Mouse (Mus musculus): ENCODE measurements around the gene Gm20388.

Gm20388 gene

DNA sequence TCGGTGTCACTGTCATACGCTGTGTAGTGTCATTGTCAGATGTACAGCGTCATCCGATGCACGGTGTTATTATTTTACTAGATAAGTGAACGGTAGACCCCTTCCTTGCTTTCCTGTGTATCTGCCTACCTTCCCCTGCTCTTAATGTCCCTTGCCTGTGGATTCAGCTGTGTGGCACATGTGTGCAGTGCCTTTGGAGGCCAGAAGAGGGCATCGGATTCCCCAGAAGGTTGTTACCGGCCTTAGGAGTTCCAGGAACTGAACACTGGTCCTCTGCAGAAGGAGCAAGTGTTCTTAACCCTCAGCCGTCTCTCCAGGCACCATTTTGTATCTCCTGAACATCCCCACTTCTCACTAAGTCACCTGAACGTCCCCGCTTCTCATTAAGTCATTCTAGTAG, 3907.1 kb downstream of the Gm20388 start:
- no peak for DNase-seq (ENCODE audit: inconsistent ontology term)

DNA sequence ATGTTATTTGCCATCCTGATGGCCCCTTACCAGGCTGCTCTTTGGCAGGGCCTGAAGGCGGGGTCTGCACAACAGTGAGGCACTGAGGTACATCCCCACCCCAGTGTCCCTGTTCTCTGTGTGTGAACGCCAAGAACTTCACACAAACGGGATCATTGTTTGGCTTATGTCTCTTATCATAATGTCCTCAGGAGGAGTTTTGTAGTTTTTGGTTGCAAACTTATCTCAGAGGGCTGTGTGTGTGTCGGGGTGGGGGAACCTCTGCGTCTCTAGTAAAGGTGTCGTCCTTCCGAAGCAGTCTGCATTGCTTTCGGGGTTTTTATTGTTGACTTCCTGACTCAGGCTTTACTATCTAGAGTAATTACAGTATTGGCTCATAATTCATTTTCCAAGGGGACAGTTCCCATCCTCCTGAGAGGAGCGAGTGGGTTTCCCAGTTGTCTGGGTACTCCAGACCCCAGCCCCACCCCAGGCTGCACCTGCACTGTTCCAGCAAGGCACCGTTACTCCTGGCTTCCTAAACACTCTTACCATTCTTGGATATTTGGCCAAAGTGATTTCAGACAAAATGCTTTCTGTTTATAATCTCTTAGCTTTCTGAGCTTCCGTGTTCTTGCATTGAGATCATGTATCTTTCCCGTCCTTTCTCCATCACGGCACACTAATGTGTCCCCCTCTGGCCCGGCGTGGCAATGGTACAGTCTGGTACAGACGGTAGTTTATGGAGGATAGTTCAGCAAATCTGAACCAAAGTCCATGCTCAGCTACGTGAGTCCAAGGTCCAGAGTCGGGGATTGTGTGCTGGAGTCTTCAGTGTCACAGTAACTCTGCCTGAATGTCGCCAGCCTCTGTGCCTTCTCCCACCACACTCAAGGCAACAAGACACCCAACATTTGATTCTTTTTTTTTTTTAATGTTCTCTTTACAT, 3909.3 kb downstream of the Gm20388 start:
- no peak for DNase-seq (ENCODE audit: inconsistent ontology term)

DNA sequence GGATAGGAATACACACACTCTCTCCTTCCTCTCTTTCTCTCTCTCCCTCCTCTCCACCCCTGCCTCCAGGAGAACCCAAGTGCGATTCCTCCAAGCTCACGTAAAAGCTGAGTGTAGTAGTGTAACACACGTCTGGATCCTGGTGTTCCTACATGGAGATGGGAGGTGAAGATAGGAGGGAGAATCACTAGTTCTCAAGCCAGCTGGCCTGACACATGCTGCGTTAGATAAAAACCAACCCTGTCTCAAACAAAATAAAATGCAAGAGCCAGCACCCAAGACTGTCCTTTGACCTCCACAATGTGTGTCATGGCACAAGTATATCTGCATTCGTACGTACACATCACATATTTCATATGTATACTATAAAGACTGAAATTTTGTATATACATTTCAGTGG, 3910.1 kb downstream of the Gm20388 start:
- DNase-seq (ENCODE audit: inconsistent ontology term), result no peak

DNA sequence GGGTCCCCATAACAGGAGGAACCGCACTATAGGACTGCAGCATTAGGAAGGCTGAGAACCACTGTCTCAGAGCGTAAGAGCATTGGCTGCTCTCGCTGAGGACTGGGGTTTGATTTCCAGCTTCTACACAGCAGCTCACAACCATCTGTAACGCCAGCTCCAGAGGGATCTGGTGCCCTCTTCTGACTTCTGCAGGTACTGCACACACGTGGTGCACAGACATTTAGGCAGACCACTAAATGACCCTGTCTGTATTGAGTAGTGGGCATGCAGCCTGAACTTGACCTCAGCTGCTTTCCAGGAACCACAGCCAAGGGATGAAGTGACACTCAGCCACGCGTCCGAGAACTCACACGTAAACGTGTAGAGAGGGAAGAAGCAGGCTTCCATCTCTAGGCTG, 3912.5 kb downstream of the Gm20388 start:
- DNase-seq (ENCODE audit: inconsistent ontology term), result no peak

- no peak for DNase-seq (ENCODE audit: inconsistent ontology term)
Observed at GRCm38 (mm10) chr8:123823532-123824123, 3913.0 kb downstream of the Gm20388 start.

GRCm38 (mm10) chr8:123826001-123826400, 3915.4 kb downstream of the Gm20388 start:
- DNase-seq (ENCODE audit: inconsistent ontology term), result no peak

DNA sequence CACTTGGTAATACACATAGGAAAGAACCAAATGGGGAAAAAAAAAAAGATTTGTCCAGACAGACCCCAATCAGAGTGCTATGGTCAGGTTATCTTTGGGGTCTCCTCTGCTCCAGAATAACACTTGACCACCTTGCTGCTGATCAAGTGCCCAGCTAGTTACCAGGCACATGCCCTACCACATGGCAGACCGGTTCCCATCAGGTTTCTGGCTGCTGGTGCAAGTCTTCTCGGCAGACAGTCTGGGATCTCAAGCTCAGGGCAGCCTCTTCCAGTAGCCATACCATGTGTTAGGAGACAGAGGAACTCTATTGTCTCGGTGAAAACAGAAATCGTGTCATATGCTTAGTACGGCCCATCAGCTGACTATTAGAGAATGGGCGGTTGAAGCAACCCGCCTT, 3916.1 kb downstream of the Gm20388 start:
- no peak for DNase-seq (ENCODE audit: inconsistent ontology term)

- DNase-seq (ENCODE audit: inconsistent ontology term), result no peak
Observed at GRCm38 (mm10) chr8:123827523-123827922, 3916.9 kb downstream of the Gm20388 start.

DNA sequence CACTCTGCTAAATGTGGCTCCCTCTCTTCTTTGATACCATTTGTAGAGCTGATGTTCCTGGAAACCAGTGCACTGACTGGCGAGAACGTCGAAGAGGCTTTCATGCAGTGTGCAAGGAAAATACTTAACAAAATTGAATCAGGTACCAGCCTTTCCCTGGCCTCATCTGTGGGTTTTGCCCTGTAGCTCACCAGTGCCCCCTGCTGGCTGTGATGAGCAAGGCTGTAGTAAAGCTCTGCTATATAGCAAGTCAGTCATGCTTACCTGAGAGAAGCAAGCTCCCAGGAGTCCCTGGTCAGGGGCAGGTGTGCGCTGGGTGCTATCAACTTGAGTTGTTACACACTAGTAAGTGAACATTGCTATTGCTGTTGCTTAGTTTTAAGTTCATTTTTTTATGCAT, 3922.1 kb downstream of the Gm20388 start:
- peak; percentile 14 for DNase-seq (ENCODE audit: inconsistent ontology term)

DNA sequence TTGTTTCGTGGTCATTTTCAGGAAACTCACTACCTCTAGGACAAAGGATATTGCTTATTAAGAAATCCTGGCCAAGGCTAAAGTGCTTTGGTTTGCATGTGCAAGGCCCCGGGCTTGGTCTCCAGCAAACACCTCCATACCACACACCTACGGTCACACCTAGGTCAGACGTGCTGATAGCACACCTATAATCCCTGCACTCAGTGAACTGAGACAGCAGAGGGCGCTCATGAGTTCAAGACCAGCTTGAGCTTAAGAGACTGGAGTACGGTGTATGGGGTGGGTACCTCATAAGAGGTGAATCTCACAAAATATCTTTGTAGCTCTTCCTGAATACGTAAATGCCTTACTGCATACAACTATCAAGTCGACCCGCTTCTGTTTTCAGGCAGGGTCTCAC, 3924.8 kb downstream of the Gm20388 start:
- DNase-seq (ENCODE audit: inconsistent ontology term), result no peak

DNA sequence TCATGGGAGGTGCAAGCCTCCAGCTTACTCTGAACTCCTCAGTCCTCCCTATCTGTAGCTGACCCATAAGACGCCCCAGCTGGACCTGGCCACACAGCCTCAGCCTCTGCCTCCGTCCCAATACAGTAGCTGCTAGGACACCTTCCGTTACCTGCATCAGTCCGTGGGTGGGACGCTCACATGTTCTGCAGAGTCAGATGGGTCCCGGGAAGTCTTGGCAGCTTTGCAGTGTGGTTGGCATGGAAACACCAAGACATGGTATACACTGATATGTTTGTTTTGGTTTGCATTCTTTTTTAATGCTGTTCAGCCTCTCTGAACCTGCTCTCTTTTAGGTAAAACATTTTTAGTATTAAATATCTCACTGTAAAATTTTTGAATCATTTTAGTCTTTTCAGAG, 3925.7 kb downstream of the Gm20388 start:
- no peak for DNase-seq (ENCODE audit: inconsistent ontology term)

- DNase-seq (ENCODE audit: inconsistent ontology term), result peak; percentile 20
Observed at GRCm38 (mm10) chr8:123838496-123838895, 3927.9 kb downstream of the Gm20388 start.

GRCm38 (mm10) chr8:123840578-123841345, 3930.1 kb downstream of the Gm20388 start:
- no peak for DNase-seq (ENCODE audit: inconsistent ontology term)

DNA sequence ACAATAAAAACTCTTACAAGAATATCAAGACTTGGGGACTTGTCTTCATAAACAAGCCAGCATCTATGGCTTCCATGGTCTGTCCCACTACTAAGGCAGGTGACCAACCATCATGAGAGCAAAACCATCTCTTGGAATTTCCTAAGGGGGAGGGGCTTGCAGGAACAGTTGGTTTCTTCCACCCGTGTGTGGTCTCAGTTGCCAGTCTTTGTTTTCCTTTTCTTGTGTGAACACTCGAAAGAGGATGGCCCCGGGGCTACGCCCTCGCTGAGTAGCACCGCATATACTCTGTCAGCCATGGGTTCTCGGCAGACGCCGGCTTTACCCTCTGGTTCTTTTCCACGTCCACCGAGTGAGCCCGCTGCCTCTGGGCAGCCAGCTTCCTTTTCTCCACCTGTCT, 3931.4 kb downstream of the Gm20388 start:
- no peak for DNase-seq (ENCODE audit: inconsistent ontology term)

- DNase-seq (ENCODE audit: inconsistent ontology term), result no peak
Observed at GRCm38 (mm10) chr8:123844341-123844740, 3933.7 kb downstream of the Gm20388 start.

- DNase-seq (ENCODE audit: inconsistent ontology term), result no peak
Observed at GRCm38 (mm10) chr8:123845114-123845513, 3934.5 kb downstream of the Gm20388 start.

- no peak for DNase-seq (ENCODE audit: inconsistent ontology term)
Observed at GRCm38 (mm10) chr8:123845991-123846390, 3935.3 kb downstream of the Gm20388 start.

DNA sequence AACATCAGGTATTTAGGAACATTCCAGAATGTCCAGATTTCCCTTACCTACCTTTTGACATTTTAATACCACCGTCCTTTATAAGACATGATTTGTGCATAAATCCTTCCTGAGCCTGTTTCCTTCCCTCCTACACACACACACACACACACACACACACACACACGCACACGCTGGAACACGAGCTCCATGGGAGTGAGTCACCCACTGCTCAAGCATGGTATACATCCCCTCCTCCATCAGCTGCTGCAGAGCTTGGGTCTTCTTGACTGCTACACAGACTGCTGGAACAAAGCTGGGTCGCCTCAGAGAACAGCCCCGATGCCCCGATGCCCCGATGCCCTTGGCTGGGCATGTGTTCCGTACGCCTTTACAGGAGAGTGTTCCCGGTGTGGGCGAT, 3935.9 kb downstream of the Gm20388 start:
- DNase-seq (ENCODE audit: inconsistent ontology term), result no peak

DNA sequence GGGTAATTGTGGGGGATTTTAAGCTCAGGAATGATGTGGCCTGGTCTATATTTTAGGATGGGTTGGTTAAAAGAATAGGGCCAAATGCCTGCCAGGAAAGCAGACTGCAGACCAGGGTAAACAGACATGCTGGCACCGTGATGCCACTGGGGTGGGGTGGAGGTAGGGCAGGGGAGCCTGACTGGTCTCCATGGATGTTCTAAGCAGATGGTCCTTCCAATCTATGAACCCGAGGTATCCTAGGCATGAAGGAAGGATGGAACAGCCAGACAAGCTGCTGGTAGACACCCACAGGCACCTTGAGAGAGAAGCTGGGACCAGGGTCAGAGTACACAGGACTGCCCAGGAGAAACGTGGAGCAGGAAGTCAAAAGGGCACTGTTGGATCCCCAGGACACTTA, 3936.9 kb downstream of the Gm20388 start:
- DNase-seq (ENCODE audit: inconsistent ontology term), result no peak

DNA sequence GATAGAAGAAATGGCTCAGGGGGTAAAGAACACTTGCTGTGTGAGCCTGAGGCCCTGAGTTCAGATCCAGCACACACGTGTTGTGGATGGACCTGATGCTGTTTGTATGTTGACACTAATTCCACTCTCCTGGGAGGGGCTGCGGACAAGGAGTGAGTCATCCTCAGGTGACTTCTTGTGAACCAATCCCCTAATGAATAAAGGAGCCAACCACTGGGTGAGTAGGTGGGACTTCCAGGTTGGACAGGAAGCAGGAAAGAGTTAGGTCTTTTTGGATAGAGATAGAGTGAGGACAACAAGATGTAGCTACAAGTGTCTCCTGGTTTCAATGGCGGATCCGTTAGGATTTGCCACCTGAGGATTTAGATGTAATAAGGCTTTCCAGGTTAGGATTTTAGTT, 3938.7 kb downstream of the Gm20388 start:
- DNase-seq (ENCODE audit: inconsistent ontology term), result no peak

DNA sequence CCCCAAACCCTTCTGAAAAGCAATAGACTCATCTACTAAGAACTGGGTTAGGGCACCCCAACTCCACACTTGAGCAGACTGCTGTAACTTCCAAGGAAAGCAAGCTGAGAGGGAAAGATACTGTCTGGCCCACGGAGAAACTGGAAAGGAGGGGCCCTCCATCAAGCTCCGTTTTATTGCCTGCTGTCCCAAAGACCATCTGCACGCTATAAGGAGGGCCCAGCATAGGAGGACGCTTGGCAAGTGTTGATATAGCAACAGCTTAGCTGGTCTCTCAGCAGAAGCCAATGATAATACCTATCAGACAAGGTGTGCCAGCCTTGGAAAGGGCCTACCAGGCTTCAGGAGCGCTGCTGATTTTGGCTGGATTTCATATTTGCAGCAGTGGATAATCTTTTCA, 3940.9 kb downstream of the Gm20388 start:
- DNase-seq (ENCODE audit: inconsistent ontology term), result no peak

- DNase-seq (ENCODE audit: inconsistent ontology term), result no peak
Observed at GRCm38 (mm10) chr8:123854252-123854651, 3943.6 kb downstream of the Gm20388 start.

Data from Muller cell, postnatal 12 days (primary cell).